Mouse (Mus musculus): ENCODE data around the gene Ctag2. TPM values are rescaled to one million over a fixed set of nuclear protein-coding genes. Genes with fewer than 3 reads are reported as not detected.

Ctag2 gene
- not detected in 2 replicates for polyA plus RNA-seq (2012; rRNA removed)

GRCm38 (mm10) chrX:65047344-65047743 is at the start of gene Ctag2:
Gene Ctag2 (plus strand): TSS chrX:65047644.
- Histone ChIP-seq H3K4me1 (ENCODE audit: control insufficient read depth, insufficient read depth, low read length) (no peaks in the 10 kb centered on the region), H3K4me3 (replicated peaks; ENCODE audit: extremely low read depth, low read depth, low read length) (no peak within 1 kb of the TSS)
- no peak for DNase-seq
- TF ChIP-seq CTCF (IDR thresholded peaks at IDR 0.05; ENCODE audit: insufficient read depth, low read length) (no peak), POLR2A (IDR thresholded peaks at IDR 0.05; ENCODE audit: borderline replicate concordance, extremely low read depth, low read depth, low read length) (no peak)
- 88% methylated on average over 7 of the region's 7 CpGs for WGBS
